Comparison of ENCODE assay signal across 8 mouse cellular contexts in the genomic region with DNA sequence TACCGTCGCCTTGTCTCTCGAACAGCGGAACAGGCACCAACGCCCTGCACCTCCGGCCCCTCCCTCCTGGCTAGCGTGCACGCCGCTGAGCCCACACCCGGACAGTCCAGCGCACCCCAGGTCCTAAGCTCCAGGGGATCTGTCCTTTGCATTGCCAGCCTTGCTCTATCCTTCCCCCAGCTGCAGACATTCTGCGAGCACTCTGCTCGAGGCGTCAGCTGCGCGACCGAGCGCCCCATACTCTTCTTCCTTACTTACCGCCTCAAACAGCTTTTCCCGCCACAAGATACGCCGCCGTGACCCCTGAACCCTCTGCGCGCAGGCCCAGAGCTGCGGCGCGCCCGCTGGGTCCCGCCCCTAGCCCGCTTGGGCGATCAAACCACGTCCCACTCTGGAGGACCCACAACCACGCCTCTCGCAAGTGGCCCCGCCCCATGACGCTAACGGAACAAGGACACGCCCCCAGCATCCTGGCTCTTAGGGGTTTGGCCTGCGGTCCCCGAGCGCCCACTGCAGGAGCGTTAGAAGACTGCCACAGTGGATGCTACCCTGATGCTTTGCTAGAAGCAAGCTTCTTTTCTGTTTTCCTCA. TPM values are rescaled to one million over a fixed set of nuclear protein-coding genes. Genes with fewer than 3 reads are reported as not detected.
DNase-seq lines count a peak whose midpoint lies in the region; ATAC-seq and TF ChIP-seq lines count a peak whose summit lies in the region.

Gene Pold1, minus strand, starts transcription at position 353 of the 591 bp plus-strand sequence.

- H3K79me2 ChIP-seq in heart, adult 2 months (replicated peaks; ENCODE audit: control insufficient read depth, insufficient read depth, low read length): no peaks in the 10 kb centered on the region

- WGBS in embryonic facial prominence, embryonic 14.5 days: under 1% methylated on average over 43 of the region's 43 CpGs
- under 1% methylated on average over 43 of the region's 43 CpGs for WGBS in heart, adult 2 months
- WGBS in limb, embryonic 13.5 days: under 1% methylated on average over 43 of the region's 43 CpGs
- under 1% methylated on average over 43 of the region's 43 CpGs for WGBS in midbrain, embryonic 16.5 days

- peak within 1 kb of the TSS; percentile 84 for H3K27ac ChIP-seq in embryonic facial prominence, embryonic 14.5 days (replicated peaks; ENCODE audit: low read depth, low read length)
- H3K27ac ChIP-seq in heart, adult 2 months: peak within 1 kb of the TSS; percentile 68
- H3K27ac ChIP-seq in limb, embryonic 13.5 days: peak within 1 kb of the TSS; percentile 83
- peak within 1 kb of the TSS; percentile 59 for H3K27ac ChIP-seq in midbrain, embryonic 16.5 days (ENCODE audit: low read length)

- H3K4me1 ChIP-seq in embryonic facial prominence, embryonic 14.5 days (ENCODE audit: control insufficient read depth, insufficient read depth, low read length): peaks cover 20% of the 10 kb centered on the region
- H3K4me1 ChIP-seq in heart, adult 2 months (ENCODE audit: control insufficient read depth, insufficient read depth, low read length): peaks cover 5% of the 10 kb centered on the region
- H3K4me1 ChIP-seq in limb, embryonic 13.5 days: peaks cover 22% of the 10 kb centered on the region
- H3K4me1 ChIP-seq in midbrain, embryonic 16.5 days (ENCODE audit: control insufficient read depth, insufficient read depth, low read length): peaks cover 18% of the 10 kb centered on the region

- peak within 1 kb of the TSS; percentile 70 for H3K4me3 ChIP-seq in embryonic facial prominence, embryonic 14.5 days (ENCODE audit: low read depth, low read length)
- peak within 1 kb of the TSS; percentile 68 for H3K4me3 ChIP-seq in heart, adult 2 months
- H3K4me3 ChIP-seq in limb, embryonic 13.5 days: peak within 1 kb of the TSS; percentile 66
- peak within 1 kb of the TSS; percentile 54 for H3K4me3 ChIP-seq in midbrain, embryonic 16.5 days (ENCODE audit: low read depth, low read length)

- TF ChIP-seq EP300 in heart, adult 2 months (IDR thresholded peaks at IDR 0.05; ENCODE audit: insufficient read depth, low read depth, low read length): 0 out of 2 replicates have a peak, but pooled peaks have one; percentile 65

- no peaks in the 10 kb centered on the region for H3K27me3 ChIP-seq in embryonic facial prominence, embryonic 14.5 days (replicated peaks; ENCODE audit: control insufficient read depth, insufficient read depth, low read length)
- H3K27me3 ChIP-seq in heart, adult 2 months (ENCODE audit: control insufficient read depth, insufficient read depth, low read length): no peaks in the 10 kb centered on the region
- no peaks in the 10 kb centered on the region for H3K27me3 ChIP-seq in limb, embryonic 13.5 days
- H3K27me3 ChIP-seq in midbrain, embryonic 16.5 days (ENCODE audit: control insufficient read depth, insufficient read depth, low read depth, low read length): no peaks in the 10 kb centered on the region

- intact Hi-C loops in heart, adult 2 months (cut with DNase I): loop anchor here (1.0 kb wide), 2 partner anchors 27 to 51 kb away; no protein-coding TSS in a partner anchor

- DNase-seq in 3T3-L1 (ENCODE audit: low read depth, low spot score): peak; percentile 98
- peak; percentile 99 to 100 for DNase-seq in adrenal gland, postnatal 4 days (ENCODE audit: low spot score in 2 of 2)
- peak; percentile 100 for DNase-seq in embryonic facial prominence, embryonic 14.5 days (ENCODE audit: low spot score)
- DNase-seq in heart, adult 2 months: peak; percentile 99 to 100
- peak; percentile 99 to 100 for DNase-seq in kidney, adult 8-10 months
- DNase-seq in spleen, postnatal 10 days (ENCODE audit: low spot score in 2 of 2): peak; percentile 99 to 100

- peak; percentile 96 for TF ChIP-seq CTCF in heart, adult 2 months (IDR thresholded peaks at IDR 0.05)

- peaks cover 31% of the 10 kb centered on the region for H3K36me3 ChIP-seq in embryonic facial prominence, embryonic 14.5 days (ENCODE audit: control insufficient read depth, insufficient read depth, low read length)
- H3K36me3 ChIP-seq in heart, adult 2 months (ENCODE audit: control insufficient read depth, insufficient read depth, low read length): no peaks in the 10 kb centered on the region
- H3K36me3 ChIP-seq in limb, embryonic 13.5 days: peaks cover 44% of the 10 kb centered on the region
- peaks cover 4% of the 10 kb centered on the region; the same call in 1 of the 2 replicates for H3K36me3 ChIP-seq in midbrain, embryonic 16.5 days (ENCODE audit: control insufficient read depth, insufficient read depth, low read length)

- peak within 1 kb of the TSS; percentile 71 for H3K9ac ChIP-seq in embryonic facial prominence, embryonic 14.5 days (ENCODE audit: low read depth, low read length)
- peak within 1 kb of the TSS; percentile 23 for H3K9ac ChIP-seq in heart, adult 2 months (ENCODE audit: low read depth, low read length)
- peak within 1 kb of the TSS; percentile 78 for H3K9ac ChIP-seq in limb, embryonic 13.5 days
- H3K9ac ChIP-seq in midbrain, embryonic 16.5 days (ENCODE audit: low read depth, low read length): peak within 1 kb of the TSS; percentile 61

- ATAC-seq in embryonic facial prominence, embryonic 14.5 days (ENCODE audit: low read depth): peak; percentile 95
- ATAC-seq in limb, embryonic 13.5 days (ENCODE audit: low FRiP score, low read depth): peak; percentile 93
- peak; percentile 89 for ATAC-seq in midbrain, embryonic 16.5 days

- no peaks in the 10 kb centered on the region for H3K9me3 ChIP-seq in embryonic facial prominence, embryonic 14.5 days (ENCODE audit: control insufficient read depth, low read length)
- peaks cover 5% of the 10 kb centered on the region; the same call in 1 of the 2 replicates for H3K9me3 ChIP-seq in limb, embryonic 13.5 days
- H3K9me3 ChIP-seq in midbrain, embryonic 16.5 days (replicated peaks; ENCODE audit: control insufficient read depth, low read length, poor library complexity, severe bottlenecking): no peaks in the 10 kb centered on the region

- 0 out of 2 replicates have a peak, but pooled peaks have one; percentile 37 for TF ChIP-seq POLR2A in heart, adult 2 months (IDR thresholded peaks at IDR 0.05; ENCODE audit: insufficient read depth, low read depth, low read length)

- H3K4me2 ChIP-seq in embryonic facial prominence, embryonic 14.5 days (ENCODE audit: low read depth, low read length): peak within 1 kb of the TSS; percentile 72
- H3K4me2 ChIP-seq in limb, embryonic 13.5 days (replicated peaks): peak within 1 kb of the TSS; percentile 85
- peak within 1 kb of the TSS; percentile 89 for H3K4me2 ChIP-seq in midbrain, embryonic 16.5 days (ENCODE audit: low read length)

RNA-seq across cellular contexts. Expression of gene Pold1, which starts in this region (rescaled TPM):
- 10 to 100 TPM; 41.4 to 49.3 TPM for total RNA-seq in adrenal gland, postnatal 4 days (2021)
- polyA plus RNA-seq in embryonic facial prominence, embryonic 14.5 days (2014; fragmentation: Nextera tagmentation; extraction: Ambion mirVana): 57.9 and 64.1 TPM in 2 replicates
- 10 to 100 TPM; 10.8 to 11.7 TPM for total RNA-seq in heart, adult 2 months (2021)
- 12.9 and 15.5 TPM in 2 replicates for polyA plus RNA-seq in heart, adult 2 months (2012; rRNA removed)
- 101 and 105 TPM in 2 replicates for polyA plus RNA-seq in limb, embryonic 13.5 days (2015; fragmentation: Nextera tagmentation; extraction: Ambion mirVana)
- polyA plus RNA-seq in midbrain, embryonic 16.5 days (2015; fragmentation: Nextera tagmentation; extraction: Ambion mirVana): 19.4 and 20.1 TPM in 2 replicates

Comparison
In these comparisons a context has a peak if more than half of its experiments do, and no peak if none do; other contexts are left out.
1. Peak in every context shown above with its lines: DNase-seq, ATAC-seq, H3K4me3 ChIP-seq and H3K27ac ChIP-seq.
2. H3K9ac ChIP-seq: peak in every context shown above with its lines; median percentile 78 in limb, embryonic 13.5 days; 71 in embryonic facial prominence, embryonic 14.5 days; 61 in midbrain, embryonic 16.5 days; 23 in heart, adult 2 months.